Mouse (Mus musculus) liver, adult 2 months (tissue): Measurements from ENCODE around the gene Ric8a.

ENCODE experiments used
- CTCF ChIP-seq: fragments of 200-500 bp; IDR thresholded peaks from 2 replicates; pipeline ENCODE4 v1.5.1; 2011; ENCODE audit warnings: low read depth, low read length, control low read depth
- POLR2A ChIP-seq: fragments of 200-500 bp; IDR thresholded peaks from 2 replicates; pipeline ENCODE4 v1.6.1; 2011; ENCODE audit warnings: low read length, control low read depth; ENCODE audit not compliant: insufficient read depth; ENCODE audit errors: extremely low read depth

GRCm38 (mm10) chr7:140856785-140857549, at the start of gene Ric8a:
- TF ChIP-seq CTCF: no peak
- peak; percentile 66 for TF ChIP-seq POLR2A
